Mouse (Mus musculus): ENCODE results near the gene Tmem223. TPM values are rescaled to one million over a fixed set of nuclear protein-coding genes. Genes with fewer than 3 reads are reported as not detected.

Gene Tmem223
- 166 and 207 TPM in 2 replicates for polyA plus RNA-seq (2014; fragmentation: Nextera tagmentation; extraction: Ambion mirVana)

DNA sequence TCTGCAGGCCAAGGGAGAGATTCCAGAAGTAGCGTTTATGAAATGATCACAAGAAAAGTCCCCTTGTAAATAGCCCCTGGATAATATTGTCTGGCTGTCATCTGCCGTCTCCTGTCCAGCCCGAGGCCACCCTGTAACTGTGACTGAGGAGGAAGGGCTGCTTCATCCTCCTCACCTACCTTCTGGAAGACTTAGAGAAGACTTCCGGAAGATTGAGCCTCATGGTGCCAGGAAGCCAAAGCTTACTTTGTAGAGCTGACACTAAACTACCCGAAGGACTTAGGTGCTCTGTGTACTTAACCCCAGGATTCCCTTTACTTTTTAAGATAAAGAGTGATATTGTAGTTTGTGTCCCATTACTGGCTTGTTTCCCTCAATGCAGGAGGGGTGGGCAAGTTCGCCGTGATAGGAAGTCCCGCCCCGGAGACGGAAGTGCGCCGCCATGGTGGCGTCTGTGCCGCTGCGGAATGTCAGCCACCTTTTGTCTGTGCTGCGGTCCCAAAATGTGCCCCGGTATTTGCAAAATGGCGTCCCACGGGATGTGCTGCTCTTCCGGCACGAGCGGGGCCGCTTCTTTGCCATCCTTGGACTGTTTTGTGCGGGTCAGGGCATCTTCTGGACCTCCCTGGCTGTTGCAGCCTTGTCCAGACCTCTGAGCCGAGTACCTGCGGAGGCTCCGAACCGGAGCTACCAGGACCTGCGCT lies at the start of gene Tmem223:
Gene Tmem223, plus strand, starts transcription at position 430 of the 704 bp plus-strand sequence.
- WGBS: 23% methylated on average over 29 of the region's 29 CpGs
- no peaks in the 10 kb centered on the region; the same call in none of the 2 replicates for H3K4me1 ChIP-seq (ENCODE audit: insufficient read depth)
- peak; percentile 32; the same call in 1 of the 2 replicates for TF ChIP-seq CTCF (IDR thresholded peaks at IDR 0.05; ENCODE audit: low read depth)
- peak within 1 kb of the TSS; percentile 82 for H3K4me2 ChIP-seq
- ATAC-seq (ENCODE audit: insufficient read depth) (peak; percentile 25; the same call in 1 of the 2 replicates), DNase-seq (peak; percentile 87)
- peak within 1 kb of the TSS; percentile 72 for H3K4me3 ChIP-seq (ENCODE audit: low read depth, low read length)
- peaks cover 69% of the 10 kb centered on the region for H3K36me3 ChIP-seq (ENCODE audit: insufficient read depth)
- H3K27me3 ChIP-seq (ENCODE audit: insufficient read depth, low read length): no peaks in the 10 kb centered on the region
- H3K27ac ChIP-seq (ENCODE audit: low read depth): peak within 1 kb of the TSS; percentile 91
- no peaks in the 10 kb centered on the region for H3K9me3 ChIP-seq (ENCODE audit: low read depth, low read length)
- H3K9ac ChIP-seq: peak within 1 kb of the TSS; percentile 95

DNA sequence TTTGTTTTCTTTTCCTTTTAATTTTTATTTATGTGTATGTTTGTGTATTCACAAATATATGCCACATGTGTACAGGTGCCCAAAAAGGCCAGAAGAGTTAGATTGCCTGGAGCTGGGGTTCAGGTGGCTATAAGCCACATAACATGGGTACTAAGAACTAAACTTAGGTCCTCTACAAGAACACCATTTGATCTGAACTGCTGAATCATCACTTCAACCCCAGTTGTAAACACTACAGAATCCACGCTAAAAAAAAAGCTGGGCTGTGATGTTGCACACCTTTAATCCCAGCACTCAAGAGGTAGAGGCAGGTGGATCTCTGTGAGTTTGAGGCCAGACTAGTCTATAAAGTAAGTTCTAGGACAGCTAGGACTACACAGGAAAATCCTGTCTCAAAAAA lies 49.4 kb upstream of the Tmem223 start:
- TF ChIP-seq CTCF (IDR thresholded peaks at IDR 0.05; ENCODE audit: low read depth): no peak
- Histone ChIP-seq H3K4me1 (ENCODE audit: insufficient read depth) (peaks cover 12% of the 10 kb centered on the region; the same call in 1 of the 2 replicates), H3K27me3 (ENCODE audit: insufficient read depth, low read length) (no peaks in the 10 kb centered on the region), H3K4me3 (ENCODE audit: low read depth, low read length) (no peak overlapping the region), H3K4me2 (peak overlapping the region; percentile 72), H3K36me3 (ENCODE audit: insufficient read depth) (peaks cover 24% of the 10 kb centered on the region), H3K9me3 (ENCODE audit: low read depth, low read length) (no peaks in the 10 kb centered on the region), H3K27ac (ENCODE audit: low read depth) (no peak overlapping the region), H3K9ac (no peak overlapping the region; the same call in 1 of the 2 replicates)
- no peak for ATAC-seq (ENCODE audit: insufficient read depth)
- DNase-seq: no peak
- WGBS: 58% methylated on average over 1 of the region's 1 CpGs

DNA sequence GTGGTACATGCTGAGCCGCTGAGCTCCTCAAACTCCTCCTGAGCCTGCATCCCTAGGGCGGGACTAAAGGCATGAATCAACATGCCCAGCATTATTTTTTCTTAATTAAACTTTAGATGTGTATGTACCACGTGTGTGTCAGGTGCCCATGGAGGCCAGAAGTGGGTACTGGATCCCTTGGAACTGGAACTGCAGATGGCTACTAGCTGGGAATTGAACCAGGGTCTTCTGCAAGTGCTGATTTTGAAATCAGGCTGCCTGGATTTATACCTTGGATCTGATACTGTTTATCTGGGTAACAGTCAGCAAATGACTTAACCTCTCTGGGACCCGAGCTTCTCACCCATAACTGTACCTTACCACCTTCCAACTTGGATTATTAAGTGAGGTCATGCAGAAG lies 48.8 kb upstream of the Tmem223 start:
- no peak for TF ChIP-seq CTCF (IDR thresholded peaks at IDR 0.05; ENCODE audit: low read depth)
- H3K4me2 ChIP-seq: peak overlapping the region; percentile 72
- peak overlapping the region; percentile 74 for H3K4me3 ChIP-seq (ENCODE audit: low read depth, low read length)
- no peaks in the 10 kb centered on the region for H3K27me3 ChIP-seq (ENCODE audit: insufficient read depth, low read length)
- H3K27ac ChIP-seq (ENCODE audit: low read depth): peak overlapping the region; percentile 97
- no peak for DNase-seq
- WGBS: 51% methylated on average over 4 of the region's 4 CpGs
- peaks cover 31% of the 10 kb centered on the region for H3K36me3 ChIP-seq (ENCODE audit: insufficient read depth)
- H3K9ac ChIP-seq: peak overlapping the region; percentile 98
- H3K9me3 ChIP-seq (ENCODE audit: low read depth, low read length): no peaks in the 10 kb centered on the region
- ATAC-seq (ENCODE audit: insufficient read depth): no peak
- H3K4me1 ChIP-seq (ENCODE audit: insufficient read depth): peaks cover 12% of the 10 kb centered on the region; the same call in 1 of the 2 replicates

DNA sequence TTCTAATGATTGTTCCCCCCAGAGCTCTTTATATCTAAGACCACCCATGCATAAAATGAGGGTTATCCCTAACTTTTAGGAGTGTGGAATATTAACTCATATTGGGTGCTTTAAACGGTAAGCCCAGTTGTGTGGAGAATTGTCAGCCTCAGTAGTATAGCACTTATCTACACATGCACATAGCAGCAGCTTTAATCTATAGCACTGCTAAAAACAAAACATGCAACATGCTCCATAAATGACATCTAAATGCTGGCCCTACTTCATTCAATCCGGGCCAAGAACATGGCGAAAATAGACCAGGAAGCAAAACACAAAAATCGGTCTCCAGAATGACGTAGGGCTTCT lies 48.3 kb upstream of the Tmem223 start:
- peak overlapping the region; percentile 98 for H3K9ac ChIP-seq
- peaks cover 12% of the 10 kb centered on the region; the same call in 1 of the 2 replicates for H3K4me1 ChIP-seq (ENCODE audit: insufficient read depth)
- DNase-seq (no peak), ATAC-seq (ENCODE audit: insufficient read depth) (peak; percentile 3; the same call in 1 of the 2 replicates)
- peak overlapping the region; percentile 72 for H3K4me2 ChIP-seq
- H3K9me3 ChIP-seq (ENCODE audit: low read depth, low read length): no peaks in the 10 kb centered on the region
- peak overlapping the region; percentile 74 for H3K4me3 ChIP-seq (ENCODE audit: low read depth, low read length)
- peaks cover 32% of the 10 kb centered on the region for H3K36me3 ChIP-seq (ENCODE audit: insufficient read depth)
- peak overlapping the region; percentile 97 for H3K27ac ChIP-seq (ENCODE audit: low read depth)
- under 1% methylated on average over 5 of the region's 5 CpGs for WGBS
- TF ChIP-seq CTCF (IDR thresholded peaks at IDR 0.05; ENCODE audit: low read depth): no peak
- H3K27me3 ChIP-seq (ENCODE audit: insufficient read depth, low read length): no peaks in the 10 kb centered on the region

DNA sequence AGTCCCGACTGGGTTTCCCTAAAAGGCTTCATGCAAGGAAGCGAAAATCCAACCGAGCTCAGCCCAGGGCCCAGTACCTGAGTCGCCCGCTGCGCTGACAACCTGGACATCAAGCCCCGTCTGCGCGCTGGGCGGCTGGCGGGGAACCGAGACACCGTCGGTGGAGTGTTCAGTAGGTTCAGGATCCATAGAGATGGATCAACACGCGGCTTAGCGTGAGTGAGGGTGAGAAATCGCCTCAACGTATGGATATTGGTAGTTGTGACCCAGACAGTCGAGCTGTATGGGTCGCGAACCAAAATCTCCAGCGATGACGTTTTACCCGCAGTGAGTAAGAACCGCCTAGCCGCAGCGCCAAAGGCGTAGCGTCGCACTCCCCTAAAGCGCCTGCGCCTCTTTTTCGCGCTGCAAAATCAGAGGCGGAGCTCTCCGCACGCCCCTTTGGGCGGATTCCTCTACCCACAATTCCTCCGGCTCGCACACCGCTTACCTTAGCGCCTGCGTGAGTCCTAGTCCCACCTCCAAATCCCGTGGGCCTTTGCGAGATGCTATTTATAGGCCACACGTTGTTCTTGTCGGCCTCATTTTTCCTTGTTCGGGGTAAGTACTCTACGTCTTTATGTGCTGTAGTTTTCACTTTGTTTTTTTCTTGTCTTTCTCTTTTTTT lies 47.8 kb upstream of the Tmem223 start, which contains the start of gene Slc3a2:
Gene Slc3a2, minus strand, starts transcription at position 463 of the 667 bp plus-strand sequence.
- peak; percentile 99 for DNase-seq
- Histone ChIP-seq H3K27ac (ENCODE audit: low read depth) (peak within 1 kb of the TSS; percentile 97), H3K4me2 (peak within 1 kb of the TSS; percentile 97), H3K4me3 (ENCODE audit: low read depth, low read length) (peak within 1 kb of the TSS; percentile 74), H3K27me3 (ENCODE audit: insufficient read depth, low read length) (no peaks in the 10 kb centered on the region), H3K36me3 (ENCODE audit: insufficient read depth) (peaks cover 32% of the 10 kb centered on the region), H3K9ac (peak within 1 kb of the TSS; percentile 98), H3K9me3 (ENCODE audit: low read depth, low read length) (no peaks in the 10 kb centered on the region), H3K4me1 (ENCODE audit: insufficient read depth) (peaks cover 12% of the 10 kb centered on the region; the same call in 1 of the 2 replicates)
- WGBS: under 1% methylated on average over 50 of the region's 50 CpGs
- ATAC-seq (ENCODE audit: insufficient read depth): peak; percentile 94
- no peak for TF ChIP-seq CTCF (IDR thresholded peaks at IDR 0.05; ENCODE audit: low read depth)

DNA sequence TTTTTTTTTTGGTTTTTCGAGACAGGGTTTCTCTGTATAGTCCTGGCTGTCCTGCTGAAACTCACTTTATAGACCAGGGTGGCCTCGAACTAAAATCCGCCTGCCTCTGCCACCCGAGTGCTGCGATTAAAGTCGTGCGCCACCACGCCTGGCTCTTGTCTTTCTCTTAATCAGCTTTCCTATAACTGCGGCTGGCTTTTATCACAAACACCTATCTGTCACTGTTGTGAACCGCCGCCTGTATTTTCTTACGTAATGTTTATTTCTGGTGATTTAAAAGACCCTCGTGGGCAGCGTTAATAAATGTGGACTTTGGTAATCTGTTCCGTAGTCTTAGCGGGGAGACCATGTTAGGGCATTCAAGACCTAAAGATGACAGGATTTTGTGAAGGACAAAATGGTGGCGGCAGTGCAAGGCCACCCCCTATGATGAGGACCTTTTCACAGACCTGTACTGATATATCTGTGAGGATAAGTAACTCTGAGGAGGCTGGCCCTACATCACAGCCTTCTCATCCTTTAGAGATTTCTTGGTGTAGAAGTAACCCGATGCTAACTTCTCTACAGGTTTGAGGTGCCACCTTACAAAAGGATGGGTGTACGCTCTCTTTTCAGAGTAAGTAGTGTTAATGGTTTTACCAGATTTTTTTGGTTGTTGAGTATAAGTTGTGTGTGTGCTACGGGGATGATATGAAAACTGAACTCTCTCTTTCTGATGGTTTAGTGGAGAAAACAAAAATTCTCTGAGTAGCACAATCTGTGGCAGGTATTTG lies 47.0 kb upstream of the Tmem223 start:
- Histone ChIP-seq H3K4me1 (ENCODE audit: insufficient read depth) (peaks cover 12% of the 10 kb centered on the region; the same call in 1 of the 2 replicates), H3K4me2 (peak overlapping the region; percentile 97), H3K9ac (peak overlapping the region; percentile 98), H3K27me3 (ENCODE audit: insufficient read depth, low read length) (no peaks in the 10 kb centered on the region), H3K4me3 (ENCODE audit: low read depth, low read length) (peak overlapping the region; percentile 74), H3K9me3 (ENCODE audit: low read depth, low read length) (no peaks in the 10 kb centered on the region), H3K27ac (ENCODE audit: low read depth) (peak overlapping the region; percentile 97), H3K36me3 (ENCODE audit: insufficient read depth) (peaks cover 32% of the 10 kb centered on the region)
- ATAC-seq (ENCODE audit: insufficient read depth) (no peak), DNase-seq (peak; percentile 57)
- 0 out of 2 replicates have a peak, but pooled peaks have one; percentile 1 for TF ChIP-seq CTCF (IDR thresholded peaks at IDR 0.05; ENCODE audit: low read depth)
- under 1% methylated on average over 20 of the region's 20 CpGs for WGBS

Measured in lung, embryonic 14.5 days (tissue).